Mouse (Mus musculus) layer of hippocampus, adult 8-10 months (tissue): ENCODE measurements around the gene Aicda. TPM values are rescaled to one million over a fixed set of nuclear protein-coding genes. Genes with fewer than 3 reads are reported as not detected.
A peak's percentile ranks its signal among the peaks of the same experiment; 100 is the strongest.

Source experiments
- DNase-seq, 2 experiments: peaks; one replicate each; pipeline ENCODE4 v3.0.0; 2022; ENCODE audit warnings: low spot score in 2 of 2
- total RNA-seq, 4 experiments: library from RNA; stranded (reverse); gene quantifications; 2 replicates each; pipeline ENCODE4 v1.2.4; 2022

The Aicda gene
- total RNA-seq, 4 experiments from 2014 or later: not detected

DNA sequence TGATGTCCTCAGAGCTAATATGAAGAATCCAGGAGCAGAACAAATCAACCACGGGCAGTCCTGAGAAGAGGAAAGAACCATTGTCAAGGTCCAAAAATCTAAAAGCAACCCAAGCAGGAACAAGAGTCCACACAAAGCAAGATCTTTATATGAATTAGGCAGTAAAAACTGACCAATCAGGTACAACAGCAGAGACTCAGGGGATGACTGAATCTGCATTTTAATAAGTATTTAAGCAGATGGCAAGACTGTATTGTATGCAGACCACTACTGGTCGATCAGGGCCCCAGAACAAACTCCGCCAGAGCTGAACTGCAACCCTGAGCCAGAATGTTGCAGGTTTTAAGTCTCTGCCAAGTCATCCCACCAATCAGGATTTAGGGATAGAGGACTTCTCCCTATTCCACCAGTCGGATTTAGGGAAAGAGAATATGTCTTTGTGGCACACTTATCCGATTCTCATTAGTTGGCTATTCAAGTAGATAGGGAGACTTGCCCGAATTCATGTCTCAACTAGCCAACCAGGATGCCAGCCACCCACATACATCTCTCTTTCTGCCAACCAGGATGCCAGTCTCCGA lies 46.6 kb downstream of the Aicda start:
- no peak for DNase-seq

DNA sequence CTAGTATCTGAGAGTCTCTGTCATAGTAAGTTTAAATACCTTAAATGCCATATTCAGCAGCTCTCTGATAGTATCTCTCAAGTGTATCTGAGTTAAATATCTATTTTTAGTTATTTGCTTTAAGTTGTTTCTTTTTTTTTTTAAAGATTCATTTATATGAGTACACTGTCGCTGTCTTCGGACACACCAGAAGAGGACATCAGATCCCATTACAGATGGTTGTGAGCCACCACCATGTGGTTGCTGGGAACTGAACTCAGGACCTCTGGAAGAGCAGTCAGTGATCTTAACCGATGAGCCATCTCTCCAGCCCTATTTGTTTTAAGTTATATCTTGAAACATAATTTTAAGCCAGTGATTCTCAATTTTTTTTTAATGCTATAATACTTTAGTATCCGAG lies 47.4 kb downstream of the Aicda start:
- DNase-seq: no peak

DNA sequence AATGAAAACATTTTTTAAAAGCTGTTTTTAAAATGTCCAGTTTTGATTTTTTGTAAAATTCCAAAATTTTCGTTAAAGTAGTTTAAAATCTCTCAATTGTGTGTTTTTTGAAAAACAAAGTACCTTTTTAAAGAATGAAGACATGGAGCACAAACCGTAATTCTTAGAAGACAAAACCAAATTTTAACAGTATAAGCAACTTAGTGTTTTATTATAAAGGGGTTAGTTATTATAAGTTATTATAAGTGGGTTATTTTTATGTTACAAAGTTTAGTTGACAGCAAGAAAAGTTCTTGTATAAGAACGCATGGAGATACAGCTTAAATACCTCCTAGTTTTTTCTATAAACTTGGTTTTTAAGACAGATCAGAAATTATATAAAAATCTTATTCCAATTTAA lies 48.0 kb downstream of the Aicda start:
- no peak for DNase-seq

DNA sequence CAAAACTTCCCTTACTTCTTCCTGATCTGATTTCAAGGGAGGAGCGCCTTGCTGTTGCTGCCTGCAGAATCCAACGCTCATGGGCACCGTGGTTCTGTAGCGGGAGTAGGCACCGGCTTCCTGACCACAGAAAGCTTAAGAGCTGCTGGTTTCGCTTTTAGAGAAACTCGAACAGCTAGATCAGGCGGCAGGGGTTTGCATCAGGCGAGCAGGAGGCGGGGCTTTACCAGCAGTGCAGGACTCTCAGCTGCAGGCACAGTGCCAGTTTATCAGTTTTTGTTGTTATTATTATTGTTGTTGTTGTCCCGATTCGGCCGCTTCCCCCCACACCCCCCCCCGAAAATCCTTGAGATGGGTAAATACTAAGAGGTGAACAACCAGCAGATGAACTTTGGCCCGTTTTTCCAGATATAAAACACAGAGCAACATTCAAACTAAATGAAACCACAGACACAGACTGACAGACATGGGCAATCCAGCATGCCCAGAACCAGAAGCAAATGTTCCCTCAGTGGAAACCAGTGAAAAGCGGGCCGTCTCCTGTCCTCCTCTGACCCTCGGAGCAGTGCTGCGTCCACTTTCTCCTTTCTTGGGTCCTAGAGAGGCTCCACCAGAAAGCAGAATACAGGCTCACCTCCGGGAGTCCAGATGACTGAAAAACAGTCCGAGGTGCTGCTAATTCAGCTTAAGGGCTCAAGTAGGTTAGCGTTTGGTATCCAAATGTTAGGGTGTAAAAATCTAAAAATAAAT lies 48.8 kb downstream of the Aicda start, which contains the start of gene Apobec1:
Gene Apobec1, minus strand, starts transcription at position 203 of the 750 bp plus-strand sequence.
- peak; percentile 6 to 19 for DNase-seq

DNA sequence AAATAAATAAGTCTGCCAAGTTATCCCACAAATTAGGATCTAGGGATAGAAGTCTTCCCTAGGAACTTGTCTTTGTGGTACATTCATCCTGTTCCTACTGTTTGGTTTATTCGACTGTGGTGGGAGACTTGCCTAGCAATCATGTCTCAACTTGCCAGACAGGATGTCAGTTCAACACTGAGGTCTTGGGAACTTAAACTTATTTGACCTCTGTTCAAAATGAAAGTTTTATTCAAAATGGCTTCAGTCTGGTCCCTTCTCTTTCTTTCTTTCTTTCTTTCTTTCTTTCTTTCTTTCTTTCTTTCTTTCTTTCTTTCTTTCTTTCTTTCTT lies 49.4 kb downstream of the Aicda start:
- no peak for DNase-seq

DNA sequence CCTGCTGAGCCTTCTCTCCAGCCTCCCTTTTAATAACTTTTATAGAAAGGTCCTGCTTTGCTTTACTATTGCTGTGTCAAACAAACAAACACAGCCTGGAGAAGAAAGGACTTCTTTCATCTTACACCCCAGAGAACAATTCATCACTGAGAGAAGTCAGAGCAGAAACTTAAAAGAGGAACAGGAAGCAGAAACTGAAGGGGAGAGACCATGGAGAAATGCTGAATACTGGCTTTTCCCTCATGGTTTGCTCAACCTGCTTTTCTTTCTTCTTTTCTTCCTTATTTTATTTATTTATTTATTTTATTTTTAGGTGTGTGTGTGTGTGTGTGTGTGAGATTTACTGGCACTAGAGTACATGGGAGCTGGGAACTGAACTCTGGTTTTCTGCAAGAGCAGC lies 50.7 kb downstream of the Aicda start:
- no peak for DNase-seq

DNA sequence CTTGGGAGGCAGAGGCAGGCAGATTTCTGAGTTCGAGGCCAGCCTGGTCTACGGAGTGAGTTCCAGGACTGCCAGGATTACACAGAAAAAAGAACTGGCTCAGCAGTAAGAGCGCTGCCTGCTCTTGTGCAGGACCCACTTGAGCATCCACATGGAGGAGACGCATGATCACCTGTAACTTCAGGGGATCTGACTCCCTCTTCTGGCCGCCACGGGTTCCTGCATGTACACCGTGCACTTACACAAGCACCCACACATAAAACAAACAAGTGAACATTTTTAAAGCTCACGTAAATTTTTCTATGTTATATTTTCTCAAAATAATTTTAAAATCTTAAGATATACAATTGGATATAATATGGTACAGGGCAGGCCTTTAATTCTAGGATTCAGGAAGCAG lies 51.9 kb downstream of the Aicda start:
- no peak for DNase-seq

DNA sequence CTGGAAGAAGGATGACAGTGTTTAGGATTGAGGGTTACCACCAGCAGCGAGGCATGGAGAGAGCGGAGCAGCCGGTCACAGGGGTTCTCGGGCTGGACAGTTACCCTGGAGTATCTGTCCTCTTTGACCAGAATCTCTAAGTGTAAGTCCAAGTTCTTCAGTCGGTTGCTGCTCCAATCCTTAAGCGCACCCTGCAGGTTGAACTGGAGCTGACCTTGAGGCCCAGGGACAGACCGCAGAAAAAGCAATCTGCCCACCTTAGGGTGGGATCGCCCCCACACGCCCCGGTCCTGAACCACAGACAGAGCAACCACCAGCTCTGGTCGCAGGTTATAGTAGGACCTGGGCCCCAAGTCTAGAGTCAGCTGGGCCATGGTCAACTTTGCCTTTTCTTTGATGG lies 53.1 kb downstream of the Aicda start:
- no peak for DNase-seq

DNA sequence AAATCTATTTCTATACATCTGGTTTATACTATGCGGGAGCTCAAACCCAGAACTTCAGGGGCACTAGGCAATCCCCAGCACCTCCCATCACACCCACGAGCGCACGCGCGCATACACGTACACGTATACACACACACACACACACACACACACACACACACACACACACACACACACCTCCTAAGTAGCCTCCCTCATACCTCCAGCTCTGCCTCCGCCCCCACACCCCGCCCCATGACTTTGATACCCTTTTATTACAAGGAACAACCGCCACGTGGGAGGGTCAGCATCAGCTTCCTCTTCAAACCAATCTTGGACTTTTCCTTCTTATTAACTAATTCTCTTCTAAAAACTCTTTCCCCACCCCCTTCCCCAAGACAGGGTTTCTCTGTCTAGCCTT lies 54.1 kb downstream of the Aicda start:
- no peak for DNase-seq

DNA sequence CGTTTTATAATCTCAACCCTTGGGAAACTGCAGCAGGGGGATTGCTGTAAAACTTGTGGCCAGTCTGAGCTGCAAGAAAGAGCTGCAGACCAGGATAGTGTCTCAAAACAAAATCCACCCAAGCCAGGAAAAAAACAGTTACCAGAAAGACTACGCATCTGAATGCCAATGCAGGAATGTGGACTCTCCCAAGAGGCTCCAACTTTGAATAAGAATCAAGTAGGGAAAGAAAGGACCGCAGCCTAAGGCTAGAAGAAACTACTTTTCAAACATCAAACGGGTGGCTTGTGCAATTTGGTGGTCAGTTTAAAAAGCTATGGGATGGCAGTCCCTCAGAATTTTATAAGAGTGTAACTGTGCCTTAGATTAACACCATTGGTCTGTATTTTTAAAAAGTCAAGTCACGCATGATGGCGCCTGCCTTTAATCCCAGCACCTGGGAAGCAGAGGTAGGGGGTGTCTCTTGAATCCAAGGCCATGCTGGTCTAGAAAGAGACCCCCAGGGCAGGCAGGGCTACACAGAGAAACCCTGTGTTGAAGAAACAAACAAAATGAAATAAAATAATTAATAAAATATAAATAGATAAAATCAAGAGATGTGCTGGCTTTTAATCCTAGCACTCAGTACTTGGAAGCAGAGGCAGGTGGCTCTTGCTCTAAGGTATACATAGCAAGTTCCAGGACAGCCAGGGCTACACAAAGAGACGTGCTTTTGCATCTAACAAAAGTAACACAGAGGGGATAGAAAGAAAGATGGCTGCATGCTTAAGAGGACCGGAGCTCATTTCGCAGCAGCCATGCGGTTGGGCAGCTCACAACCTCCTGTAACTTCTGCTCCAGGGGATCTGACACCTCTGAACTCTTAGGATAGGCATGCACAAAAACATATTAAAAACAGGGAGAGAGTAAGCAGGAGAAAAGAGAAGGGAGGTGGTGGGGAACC lies 55.1 kb downstream of the Aicda start:
- no peak for DNase-seq

DNA sequence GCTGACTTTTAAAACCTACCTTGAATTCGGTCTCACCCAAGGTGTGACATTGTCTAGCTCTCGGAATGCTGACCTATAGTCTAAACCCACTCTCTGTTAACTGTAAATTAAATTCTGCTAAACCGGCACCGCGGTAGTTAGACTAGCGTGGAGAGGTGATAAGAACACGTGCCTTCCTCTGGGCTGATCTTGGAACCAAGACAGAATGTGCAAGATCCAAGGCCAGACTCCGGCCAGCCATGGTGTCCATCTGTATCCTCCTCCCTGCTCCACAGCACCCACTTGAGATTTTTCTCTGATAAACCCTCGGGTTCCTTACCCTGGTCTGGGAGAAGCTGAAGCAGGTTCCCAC lies 55.8 kb downstream of the Aicda start:
- no peak for DNase-seq

DNA sequence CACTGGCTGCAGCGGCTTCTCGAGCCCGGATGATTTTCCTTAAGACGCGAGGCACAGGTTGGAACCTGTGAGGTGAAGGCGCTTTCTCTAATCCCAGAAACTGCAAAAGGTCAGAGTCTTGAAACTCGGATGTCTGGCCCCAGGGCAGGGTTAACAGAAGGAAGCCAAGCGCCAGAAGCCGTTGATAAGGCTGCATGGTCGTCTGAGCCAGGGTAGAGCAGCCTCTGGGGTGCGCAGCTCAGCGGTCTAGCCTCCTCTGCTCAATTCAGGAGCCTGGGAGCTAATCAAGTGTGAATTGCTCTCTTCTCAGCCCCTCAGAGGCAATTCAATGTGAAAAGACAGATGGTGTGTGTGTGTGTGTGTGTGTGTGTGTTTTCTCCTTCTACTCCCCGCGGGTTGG lies 56.2 kb downstream of the Aicda start, which contains the start of gene Gdf3:
Gene Gdf3, minus strand, starts transcription at position 317 of the 400 bp plus-strand sequence.
- DNase-seq: no peak

DNA sequence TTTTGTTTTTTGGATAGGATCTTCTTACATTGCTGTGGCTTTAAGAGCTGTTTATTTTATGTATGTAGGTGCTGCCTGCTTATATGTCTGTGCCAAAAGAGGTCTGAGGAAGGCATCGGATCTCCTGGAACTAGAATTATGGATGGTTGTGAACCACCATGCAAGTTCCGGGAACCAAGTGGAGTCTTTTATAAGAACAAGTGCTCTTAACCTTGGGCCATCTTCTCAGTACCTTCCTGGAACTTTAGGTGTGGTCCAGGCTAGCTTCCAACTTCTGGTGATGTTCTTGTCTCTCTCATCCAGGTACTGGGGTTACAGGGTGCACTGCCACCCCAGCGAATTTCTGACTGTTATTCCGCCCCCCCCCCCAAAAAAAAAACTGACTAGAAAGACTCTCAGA lies 58.8 kb downstream of the Aicda start:
- no peak for DNase-seq

Other genes with a start within 250 kb of the Aicda start
- 10 to 100 TPM; 81.2 to 92.7 (median 89.2) TPM for gene M6pr, start 245.1 kb upstream of the Aicda start, total RNA-seq
- 10 to 100 TPM; 48.8 to 66.7 (median 61.3) TPM for gene Phc1, start 213.2 kb upstream of the Aicda start, total RNA-seq
- 10 to 100 TPM; 49.8 to 78.3 (median 70.4) TPM for gene Rimklb, start 55.0 kb upstream of the Aicda start, total RNA-seq
- gene Mfap5, start 48.0 kb upstream of the Aicda start, total RNA-seq: under 1 TPM in 2 of 4 experiments, not detected in 2; 0.31 to 0.40 TPM
- gene Apobec1, start 48.6 kb downstream of the Aicda start, total RNA-seq: 10 to 100 TPM in 1 of 4 experiments, 1 to 10 TPM in 3; 2.1 to 11.1 (median 4.4) TPM
- gene Gdf3, start 56.3 kb downstream of the Aicda start, total RNA-seq: not detected
- not detected for gene Dppa3, start 72.6 kb downstream of the Aicda start, total RNA-seq
- gene Nanog, start 153.7 kb downstream of the Aicda start, total RNA-seq: under 1 TPM in 1 of 4 experiments, not detected in 3; 0.18 TPM
- gene Slc2a3, start 247.8 kb downstream of the Aicda start, total RNA-seq: 100 to 1,000 TPM in 2 of 4 experiments, 10 to 100 TPM in 2; 89.0 to 124 (median 100) TPM